Mouse (Mus musculus) kidney, adult 2 months (tissue): Measurements from ENCODE around the gene Olfr437.

Experiments
- CTCF ChIP-seq: fragments of 200-500 bp; conservative IDR thresholded peaks from 2 replicates; pipeline ENCODE4 v1.5.1; 2011; ENCODE audit warnings: low read depth, mild to moderate bottlenecking, control low read depth, low read length, moderate library complexity, mixed read lengths; ENCODE audit not compliant: insufficient read depth, insufficient read length
- POLR2A ChIP-seq: fragments of 200-500 bp; IDR thresholded peaks from one replicate; pipeline ENCODE4 v1.6.1; 2011; ENCODE audit warnings: low read depth, low read length, control low read depth

DNA sequence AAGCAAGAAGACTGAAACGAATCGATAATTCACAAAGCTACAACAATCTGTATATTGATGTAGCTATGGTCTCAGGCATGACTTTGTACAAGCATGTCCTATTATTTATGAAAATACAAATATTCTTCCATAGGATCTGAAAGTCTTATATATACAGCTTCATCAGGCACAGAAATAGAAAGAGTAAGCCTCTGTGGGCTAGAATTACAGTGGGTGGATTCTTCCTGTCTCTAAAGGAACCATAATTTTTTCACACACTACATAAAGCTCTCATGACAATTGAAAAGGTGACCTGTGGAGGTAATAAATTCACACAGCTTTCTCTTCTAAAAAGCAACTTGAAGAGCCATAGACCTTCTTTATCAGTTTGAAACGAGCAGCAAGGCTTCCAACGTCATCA is 8.8 kb downstream of the Olfr437 start, which contains the start of gene Olfr13:
- TF ChIP-seq CTCF: no peak
- no peak for TF ChIP-seq POLR2A
